Mouse (Mus musculus) olfactory bulb, adult 2 months (tissue): ENCODE results near the gene Col6a5. TPM values are rescaled to one million over a fixed set of nuclear protein-coding genes. Genes with fewer than 3 reads are reported as not detected.
A peak's percentile ranks its signal among the peaks of the same experiment; 100 is the strongest.

Experiments
- H3K27ac ChIP-seq: fragments of 200-500 bp; 2 replicates; pipeline ENCODE4 v1.5.1; 2012; ENCODE audit warnings: low read depth, low read length; ENCODE audit not compliant: insufficient read depth
- H3K4me1 ChIP-seq: fragments of 200-500 bp; 2 replicates; pipeline ENCODE4 v1.6.1; 2012; ENCODE audit warnings: low read length; ENCODE audit not compliant: control insufficient read depth, insufficient read depth
- H3K4me3 ChIP-seq: fragments of 200-500 bp; 2 replicates; pipeline ENCODE4 v1.5.1; 2012; ENCODE audit warnings: mild to moderate bottlenecking, low read depth, low read length, moderate library complexity; ENCODE audit not compliant: insufficient read depth
- CTCF ChIP-seq: fragments of 200-500 bp; IDR thresholded peaks from 2 replicates; pipeline ENCODE4 v1.5.1; 2012; ENCODE audit warnings: low read depth, mild to moderate bottlenecking, low read length, moderate library complexity; ENCODE audit not compliant: insufficient read depth
- POLR2A ChIP-seq: fragments of 200-500 bp; IDR thresholded peaks from 2 replicates; pipeline ENCODE4 v1.6.1; 2012; ENCODE audit warnings: mild to moderate bottlenecking, low read depth, low read length, moderate library complexity; ENCODE audit not compliant: insufficient read depth
- WGBS: fragments of 180-500 bp; shearing (Covaris S2); methylation state at CpG from one replicate; pipeline ENCODE4 v1.1.7; 2018; 5-methylcytosine and 5-hydroxymethylcytosine counted together
- polyA plus RNA-seq: library from polyadenylated mRNA; stranded (reverse); fragments of >200 nt; gene quantifications from 2 replicates; pipeline ENCODE4 v1.2.4, GENCODE M21; 2012; ENCODE audit warnings: low replicate concordance; ENCODE audit not compliant: missing spikeins, insufficient read depth, insufficient read length

Gene Col6a5
- not detected in 2 replicates for polyA plus RNA-seq

DNA sequence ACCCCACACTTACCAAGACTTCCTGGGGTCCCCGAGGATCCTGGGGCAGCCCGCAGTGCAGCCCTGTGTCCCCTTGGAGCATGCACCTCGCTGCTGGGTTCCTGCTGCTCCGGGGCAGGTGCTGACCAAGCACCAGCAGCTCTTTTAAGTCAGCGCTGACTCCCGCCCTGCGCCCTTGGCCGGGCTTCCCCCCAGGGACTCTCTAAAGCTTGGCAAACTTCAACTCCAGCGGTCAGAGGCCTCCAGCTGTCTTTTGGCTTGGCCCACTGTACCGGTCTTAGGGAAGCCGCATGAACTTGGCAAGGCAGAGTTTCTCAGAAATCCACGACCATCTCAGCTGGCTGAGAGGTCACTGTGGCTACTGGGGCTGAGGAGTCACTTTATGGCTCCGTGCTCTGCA is at the start of gene Col6a5:
Gene Col6a5 (minus strand): TSS at position 111 of the 400 bp plus-strand sequence.
- peaks cover 12% of the 10 kb centered on the region for H3K4me1 ChIP-seq
- 35% methylated on average over 13 of the region's 13 CpGs for WGBS
- TF ChIP-seq CTCF (no peak), POLR2A (no peak)
- no peak within 1 kb of the TSS for H3K4me3 ChIP-seq
- no peak within 1 kb of the TSS for H3K27ac ChIP-seq

DNA sequence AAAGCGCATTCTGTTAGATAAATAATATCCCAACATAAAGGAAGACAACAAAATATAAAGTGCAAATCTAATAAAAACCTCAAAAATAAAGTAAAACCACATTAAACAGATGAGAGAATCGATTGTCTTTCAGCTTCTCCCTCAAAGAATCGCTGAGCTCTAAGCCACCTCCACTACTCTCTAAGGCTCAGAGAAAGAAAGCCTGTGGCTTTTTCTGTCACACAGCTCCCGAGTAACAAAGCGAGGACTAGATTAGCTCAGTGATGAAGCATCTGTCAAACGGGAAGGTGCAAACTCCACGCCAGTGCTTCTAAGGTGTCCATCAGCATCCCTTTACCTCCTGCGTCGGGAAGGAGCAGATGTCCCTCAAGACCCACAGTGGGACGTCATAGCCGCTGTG is 37.5 kb upstream of the Col6a5 start:
- peaks cover under 1% of the 10 kb centered on the region; the same call in 1 of the 2 replicates for H3K4me1 ChIP-seq
- no peak overlapping the region for H3K27ac ChIP-seq
- no peak overlapping the region for H3K4me3 ChIP-seq
- 58% methylated on average over 11 of the region's 11 CpGs for WGBS
- TF ChIP-seq CTCF (no peak), POLR2A (no peak)

DNA sequence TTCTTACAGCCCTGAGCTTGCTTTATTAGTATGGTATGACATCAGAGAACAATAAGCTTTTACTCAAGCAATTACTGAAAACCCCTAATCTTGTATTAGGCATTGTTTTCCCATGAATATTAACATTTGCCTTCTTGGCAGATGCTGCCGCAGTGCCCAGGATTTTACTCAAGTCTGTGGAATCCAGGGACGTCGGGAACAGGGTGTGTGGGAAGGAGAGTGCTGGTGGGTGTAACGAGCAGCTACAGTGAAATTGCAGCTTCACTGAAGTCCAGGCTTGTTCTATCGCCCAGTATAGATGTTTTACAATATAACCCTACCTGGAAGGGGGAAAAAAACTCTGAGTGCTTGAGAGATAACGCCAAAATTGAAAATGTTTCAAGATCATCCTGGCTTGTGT is 32.0 kb upstream of the Col6a5 start:
- 29% methylated on average over 6 of the region's 6 CpGs for WGBS
- Histone ChIP-seq H3K27ac (peak overlapping the region; percentile 3; the same call in 1 of the 2 replicates), H3K4me3 (no peak overlapping the region), H3K4me1 (peaks cover 14% of the 10 kb centered on the region)
- TF ChIP-seq CTCF (no peak), POLR2A (no peak)

DNA sequence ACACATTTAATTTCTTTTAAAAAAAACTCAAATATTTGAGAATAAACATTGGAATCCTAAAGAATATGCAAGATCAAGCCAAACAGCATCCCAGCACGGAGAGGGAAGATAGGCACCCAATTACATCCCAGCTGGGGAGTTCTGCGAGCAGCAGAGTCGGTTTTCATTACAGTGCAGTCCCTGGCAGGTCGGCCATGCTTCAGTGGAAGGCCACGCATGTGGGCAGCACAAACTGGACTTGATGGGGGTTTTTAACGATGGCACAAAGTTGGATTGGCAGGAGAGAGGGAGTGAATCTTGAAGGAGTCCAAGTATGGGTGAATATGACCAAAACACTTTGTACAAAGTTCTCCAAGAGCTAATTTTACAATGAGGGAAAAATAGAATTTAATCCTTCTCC is 29.7 kb upstream of the Col6a5 start:
- TF ChIP-seq POLR2A (no peak), CTCF (no peak)
- H3K27ac ChIP-seq: no peak overlapping the region

DNA sequence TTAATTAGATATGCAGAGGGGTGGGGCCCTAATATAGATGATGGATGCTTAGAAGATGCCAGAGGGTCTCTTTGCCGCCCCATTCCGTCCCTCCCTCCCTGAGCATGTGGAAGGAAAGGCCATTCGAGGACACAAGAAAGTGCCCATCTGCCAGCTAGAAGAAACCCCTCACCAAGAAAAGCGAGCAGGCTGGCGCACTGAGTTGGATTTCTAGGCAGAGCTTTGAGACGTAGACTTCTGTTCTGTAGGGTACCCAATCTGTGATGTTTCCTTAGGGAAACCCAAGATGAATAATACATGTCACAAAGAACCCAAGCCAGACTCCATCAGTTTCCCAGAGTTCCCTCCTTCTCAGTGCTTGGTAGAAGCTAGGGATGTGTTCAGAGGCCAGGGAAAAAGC is 29.0 kb upstream of the Col6a5 start:
- Histone ChIP-seq H3K4me1 (peaks cover 18% of the 10 kb centered on the region), H3K4me3 (no peak overlapping the region), H3K27ac (no peak overlapping the region)
- WGBS: 74% methylated on average over 6 of the region's 6 CpGs
- TF ChIP-seq CTCF: no peak
- TF ChIP-seq POLR2A: no peak

More for the DNA sequence above, 29.7 kb upstream of the Col6a5 start:
- 78% methylated on average over 6 of the region's 6 CpGs for WGBS
- no peak overlapping the region for H3K4me3 ChIP-seq
- peaks cover 16% of the 10 kb centered on the region for H3K4me1 ChIP-seq

DNA sequence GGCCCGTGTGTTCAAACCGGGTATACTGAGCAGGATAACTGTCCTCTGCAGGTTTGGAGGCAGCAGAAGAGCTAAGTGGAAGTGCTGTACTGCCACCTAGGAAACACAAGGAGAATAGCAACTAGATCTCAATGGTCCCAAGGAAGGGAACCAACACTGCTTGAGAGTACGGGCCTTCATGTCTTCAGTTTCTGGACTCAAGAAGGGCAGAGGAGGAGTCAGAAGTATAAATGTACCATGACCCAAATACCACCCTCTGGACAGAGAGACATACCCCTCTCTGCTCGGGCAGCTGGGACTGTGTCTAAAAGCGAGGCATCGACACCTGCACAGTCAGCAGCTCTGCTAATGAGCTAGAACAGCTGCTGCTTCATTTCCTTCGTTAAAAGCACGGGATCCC is 27.7 kb upstream of the Col6a5 start:
- Histone ChIP-seq H3K4me1 (peaks cover 18% of the 10 kb centered on the region), H3K4me3 (no peak overlapping the region), H3K27ac (no peak overlapping the region)
- 41% methylated on average over 8 of the region's 8 CpGs for WGBS
- TF ChIP-seq CTCF (no peak), POLR2A (no peak)

DNA sequence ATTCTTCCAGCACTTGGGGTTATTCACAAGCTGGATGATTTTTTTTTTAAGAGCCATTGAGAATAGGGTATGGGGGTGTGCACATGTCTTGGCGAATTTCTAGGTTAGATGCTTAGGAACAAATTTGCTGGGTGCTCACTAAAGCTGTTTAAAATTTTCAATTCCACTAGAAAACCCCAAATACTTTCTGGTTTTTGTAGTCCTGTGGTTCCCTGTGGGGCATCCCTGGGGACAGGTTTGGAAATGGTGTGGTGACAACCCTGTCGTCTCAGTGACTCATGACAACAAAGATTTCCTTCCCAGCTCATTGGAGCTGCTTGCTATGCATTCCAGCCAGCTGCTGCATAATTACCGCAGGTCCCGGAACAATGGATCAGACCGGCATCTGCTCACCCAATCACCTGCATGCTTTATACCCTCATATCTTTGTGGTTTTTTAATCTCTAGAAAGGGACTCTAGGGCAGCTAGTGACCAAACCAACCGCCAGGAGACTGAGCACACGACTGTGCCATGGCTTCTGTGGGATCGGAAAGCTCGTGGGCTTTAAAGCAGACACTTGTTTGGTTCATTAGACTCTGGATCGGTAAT is 24.6 kb upstream of the Col6a5 start:
- 10% methylated on average over 10 of the region's 10 CpGs for WGBS
- H3K27ac ChIP-seq: no peak overlapping the region
- H3K4me1 ChIP-seq: peaks cover 4% of the 10 kb centered on the region; the same call in 1 of the 2 replicates
- H3K4me3 ChIP-seq: no peak overlapping the region
- no peak for TF ChIP-seq CTCF
- TF ChIP-seq POLR2A: no peak

DNA sequence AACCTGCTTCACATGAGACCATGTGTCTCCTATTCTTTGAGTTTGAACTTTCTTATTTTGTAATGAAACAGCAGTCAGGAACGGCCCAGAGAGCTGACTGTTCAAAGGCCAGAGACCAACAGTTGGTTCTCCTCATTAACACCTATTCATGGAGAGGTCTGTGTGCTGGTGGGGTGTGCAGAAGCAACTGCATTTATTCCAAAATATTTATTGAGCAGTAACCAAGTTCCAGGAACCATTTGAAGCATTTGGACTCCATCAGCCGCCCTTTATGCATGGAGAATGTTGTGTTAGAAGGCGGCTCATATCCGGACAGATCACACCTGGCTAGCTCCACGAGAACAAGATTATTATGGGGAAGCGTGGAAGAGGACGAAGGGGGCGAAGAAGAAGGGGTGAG is 18.0 kb upstream of the Col6a5 start:
- H3K4me1 ChIP-seq: no peaks in the 10 kb centered on the region
- no peak overlapping the region for H3K4me3 ChIP-seq
- TF ChIP-seq CTCF: no peak
- no peak for TF ChIP-seq POLR2A
- 96% methylated on average over 8 of the region's 8 CpGs for WGBS
- no peak overlapping the region for H3K27ac ChIP-seq

DNA sequence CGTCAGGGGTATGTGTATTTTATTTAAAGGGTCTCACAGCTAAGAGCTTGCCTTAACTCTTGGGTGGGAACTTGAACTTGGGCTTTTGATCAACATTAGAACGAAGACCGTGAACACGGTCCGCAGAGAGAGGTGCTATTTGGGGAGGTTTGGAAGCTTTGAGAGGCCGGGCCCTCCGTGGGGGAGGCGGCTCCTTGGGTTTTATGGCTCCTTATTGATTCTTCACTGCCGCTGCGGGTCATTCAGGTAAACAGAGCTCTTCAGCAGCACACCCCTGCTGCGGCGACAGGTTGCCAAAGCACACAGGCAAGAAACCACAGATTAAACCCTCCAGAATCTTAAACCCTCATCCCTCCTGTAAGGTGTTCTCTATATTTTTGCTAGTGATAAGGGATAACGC is 16.4 kb upstream of the Col6a5 start:
- TF ChIP-seq CTCF (no peak), POLR2A (no peak)
- Histone ChIP-seq H3K27ac (no peak overlapping the region), H3K4me1 (no peaks in the 10 kb centered on the region), H3K4me3 (no peak overlapping the region)
- 44% methylated on average over 13 of the region's 13 CpGs for WGBS

DNA sequence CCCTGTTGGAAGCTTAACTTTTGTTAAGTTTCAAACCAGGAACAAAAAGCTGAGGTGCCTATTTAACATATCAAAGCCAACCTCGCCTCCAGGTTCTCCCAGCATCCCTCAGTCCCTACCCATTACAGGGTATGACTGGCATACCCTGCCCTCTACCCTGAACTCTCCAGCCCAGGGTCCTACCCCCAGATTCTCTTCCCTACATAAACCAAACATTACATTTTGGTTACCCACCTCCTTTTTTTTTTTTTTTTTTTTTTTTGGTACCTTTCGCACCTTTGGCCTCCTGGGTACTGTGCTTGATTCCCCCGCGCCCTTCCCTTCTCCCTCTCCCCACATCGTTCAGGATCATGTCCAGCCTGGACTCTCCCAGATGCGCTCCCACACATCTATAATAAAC is 15.9 kb upstream of the Col6a5 start:
- Histone ChIP-seq H3K4me3 (no peak overlapping the region), H3K27ac (no peak overlapping the region), H3K4me1 (no peaks in the 10 kb centered on the region)
- WGBS: 74% methylated on average over 6 of the region's 6 CpGs
- TF ChIP-seq CTCF (no peak), POLR2A (no peak)
